Mouse (Mus musculus): ENCODE measurements at regions not wholly inside any gene's neighbourhood (a gene's known extent, or its start where the extent isn't known, plus 50 kb on each side); places are given as distances from the start of the nearest gene placed in this dataset.

DNA sequence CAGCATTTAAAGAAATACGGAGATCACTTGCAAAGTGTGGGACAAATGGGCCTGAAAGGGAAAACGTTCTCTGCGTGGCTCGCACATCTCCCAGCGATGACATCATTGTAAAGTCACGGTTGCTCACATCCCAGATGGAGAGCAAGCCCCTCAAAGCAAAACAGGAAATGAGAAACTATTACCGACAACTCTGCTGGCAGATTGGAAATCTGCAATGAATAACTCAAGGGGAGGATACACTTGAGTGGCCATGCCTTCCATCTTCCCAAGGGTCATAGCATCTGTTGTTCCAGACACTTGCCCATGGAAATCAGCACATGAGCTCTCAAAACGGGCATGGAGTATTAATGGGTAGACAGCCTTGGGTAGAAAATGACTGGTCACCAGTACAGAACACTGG lies 158.3 kb upstream of the Adgrl2 start:
- TF ChIP-seq POLR2A (IDR thresholded peaks at IDR 0.05; ENCODE audit: low read depth, low read length) (no peak), CTCF (conservative IDR thresholded peaks at IDR 0.05 in 1 of 2, IDR thresholded peaks at IDR 0.05 in 1 of 2; ENCODE audit: low read depth in 2 of 2, low read length in 2 of 2) (no peak), SIN3A (IDR thresholded peaks at IDR 0.05; ENCODE audit: low read length) (no peak), MAFK (IDR thresholded peaks at IDR 0.05; ENCODE audit: insufficient replicate concordance, low read length) (no peak), MXI1 (IDR thresholded peaks at IDR 0.05; ENCODE audit: low read depth, low read length) (no peak), TBP (conservative IDR thresholded peaks at IDR 0.05; ENCODE audit: low read depth, low read length) (no peak), EP300 (IDR thresholded peaks at IDR 0.05; ENCODE audit: low read length) (no peak)
